Mouse (Mus musculus) bone marrow macrophage, adult 2 months (primary cell): Measurements from ENCODE around the gene Rfx3.

Experiments
- CTCF ChIP-seq: IDR thresholded peaks from 2 replicates; pipeline ENCODE4 v1.5.1; 2012; ENCODE audit warnings: low read depth, mild to moderate bottlenecking, low read length, moderate library complexity
- POLR2A ChIP-seq: IDR thresholded peaks from 2 replicates; pipeline ENCODE4 v1.6.1; 2012; ENCODE audit warnings: mild to moderate bottlenecking, low read depth, low read length, borderline replicate concordance

GRCm38 (mm10) chr19:28004190-28004589 lies 6.8 kb downstream of the Rfx3 start:
- TF ChIP-seq POLR2A (no peak), CTCF (no peak)
